Mouse (Mus musculus) kidney, adult 2 months (tissue): ENCODE measurements at regions not wholly inside any gene's neighbourhood (a gene's known extent, or its start where the extent isn't known, plus 50 kb on each side); places are given as distances from the start of the nearest gene placed in this dataset.

ENCODE experiments used
- CTCF ChIP-seq: fragments of 200-500 bp; conservative IDR thresholded peaks from 2 replicates; pipeline ENCODE4 v1.5.1; 2011; ENCODE audit warnings: low read depth, mild to moderate bottlenecking, control low read depth, low read length, moderate library complexity, mixed read lengths; ENCODE audit not compliant: insufficient read depth, insufficient read length
- POLR2A ChIP-seq: fragments of 200-500 bp; IDR thresholded peaks from one replicate; pipeline ENCODE4 v1.6.1; 2011; ENCODE audit warnings: low read depth, low read length, control low read depth

GRCm38 (mm10) chr14:105988738-105989137 lies 92.1 kb upstream of the Spry2 start:
- TF ChIP-seq CTCF, result no peak
- TF ChIP-seq POLR2A, result no peak
